Mouse (Mus musculus): ENCODE measurements around the gene Mettl26. TPM values are rescaled to one million over a fixed set of nuclear protein-coding genes. Genes with fewer than 3 reads are reported as not detected.

Mettl26 gene
- polyA plus RNA-seq, 1 experiment: 196 TPM

DNA sequence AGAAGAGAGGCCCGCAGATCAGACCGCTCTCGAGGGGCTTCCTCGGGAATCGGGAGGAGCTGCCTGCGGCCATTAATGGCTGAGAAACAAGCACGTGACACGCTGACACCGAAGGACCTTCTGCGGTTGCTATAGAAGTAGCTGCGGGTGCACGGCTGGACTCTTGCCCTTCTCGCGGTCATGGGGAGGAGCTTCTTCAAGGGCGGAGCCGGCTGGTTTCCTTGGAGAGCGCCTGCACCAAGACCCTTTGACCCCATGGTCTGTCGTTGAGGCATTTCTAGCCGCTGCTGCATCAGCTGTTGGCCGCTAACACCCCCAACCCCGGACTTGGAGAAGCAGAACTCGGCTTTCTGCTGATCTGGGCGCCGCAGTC is 41.6 kb upstream of the Mettl26 start, which contains the start of gene Stub1:
Stub1 (minus strand) TSS at position 114 of the 373 bp plus-strand sequence.
- Histone ChIP-seq H3K4me1 (ENCODE audit: control insufficient read depth, insufficient read depth, insufficient read length, low read length) (peaks cover 52% of the 10 kb centered on the region), H3K27me3 (ENCODE audit: control insufficient read depth, insufficient read depth, low read length) (no peaks in the 10 kb centered on the region), H3K27ac (ENCODE audit: insufficient read depth, low read depth, low read length) (peak within 1 kb of the TSS; percentile 99), H3K4me3 (ENCODE audit: low read depth, low read length) (peak within 1 kb of the TSS; percentile 83), H3K36me3 (ENCODE audit: control insufficient read depth, insufficient read depth, low read length) (peaks cover 15% of the 10 kb centered on the region)
- TF ChIP-seq POLR2A (IDR thresholded peaks at IDR 0.05; ENCODE audit: low read depth, low read length) (peak; percentile 9; the same call in 1 of the 2 replicates), CTCF (IDR thresholded peaks at IDR 0.05; ENCODE audit: extremely low read depth, insufficient read length, insufficient replicate concordance, low read depth, low read length) (no peak)
- WGBS: 1% methylated on average over 24 of the region's 24 CpGs

- peak overlapping the region; percentile 80 for H3K4me3 ChIP-seq (ENCODE audit: low read depth, low read length)
- H3K36me3 ChIP-seq (ENCODE audit: control insufficient read depth, insufficient read depth, low read length): peaks cover 21% of the 10 kb centered on the region
- H3K27ac ChIP-seq (ENCODE audit: insufficient read depth, low read depth, low read length): peak overlapping the region; percentile 99
- H3K27me3 ChIP-seq (ENCODE audit: control insufficient read depth, insufficient read depth, low read length): no peaks in the 10 kb centered on the region
- 11% methylated on average over 6 of the region's 6 CpGs for WGBS
- peaks cover 49% of the 10 kb centered on the region for H3K4me1 ChIP-seq (ENCODE audit: control insufficient read depth, insufficient read depth, insufficient read length, low read length)
- no peak for TF ChIP-seq CTCF (IDR thresholded peaks at IDR 0.05; ENCODE audit: extremely low read depth, insufficient read length, insufficient replicate concordance, low read depth, low read length)
- TF ChIP-seq POLR2A (IDR thresholded peaks at IDR 0.05; ENCODE audit: low read depth, low read length): no peak
Measured at GRCm38 (mm10) chr17:25833961-25834594, 40.8 kb upstream of the Mettl26 start.

GRCm38 (mm10) chr17:25834595-25835222 is 40.2 kb upstream of the Mettl26 start:
- 37% methylated on average over 12 of the region's 12 CpGs for WGBS
- H3K27ac ChIP-seq (ENCODE audit: insufficient read depth, low read depth, low read length): no peak overlapping the region
- H3K4me3 ChIP-seq (ENCODE audit: low read depth, low read length): peak overlapping the region; percentile 80
- H3K27me3 ChIP-seq (ENCODE audit: control insufficient read depth, insufficient read depth, low read length): no peaks in the 10 kb centered on the region
- H3K36me3 ChIP-seq (ENCODE audit: control insufficient read depth, insufficient read depth, low read length): peaks cover 25% of the 10 kb centered on the region
- H3K4me1 ChIP-seq (ENCODE audit: control insufficient read depth, insufficient read depth, insufficient read length, low read length): peaks cover 52% of the 10 kb centered on the region
- TF ChIP-seq POLR2A (IDR thresholded peaks at IDR 0.05; ENCODE audit: low read depth, low read length): no peak
- no peak for TF ChIP-seq CTCF (IDR thresholded peaks at IDR 0.05; ENCODE audit: extremely low read depth, insufficient read length, insufficient replicate concordance, low read depth, low read length)

DNA sequence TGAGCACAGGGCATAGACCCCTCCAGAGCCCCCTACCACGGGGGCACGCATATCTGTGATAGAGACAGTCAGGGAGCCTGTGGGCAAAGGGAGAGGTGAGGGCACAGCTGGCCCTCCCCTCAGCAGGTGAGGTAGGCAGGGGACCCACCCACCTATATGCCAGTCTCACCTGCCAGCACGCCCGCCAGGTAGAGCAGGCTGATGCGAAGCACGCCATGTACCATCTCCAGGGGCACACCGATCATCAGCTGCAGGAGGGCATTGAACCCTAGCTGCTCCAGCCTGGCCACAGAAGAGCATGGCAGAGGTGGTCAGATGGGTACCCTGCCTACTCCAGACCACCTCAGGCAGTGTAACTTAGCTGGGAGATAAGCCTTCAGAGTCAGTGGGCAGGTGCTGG is 39.6 kb upstream of the Mettl26 start:
- WGBS: 80% methylated on average over 7 of the region's 7 CpGs
- Histone ChIP-seq H3K27me3 (ENCODE audit: control insufficient read depth, insufficient read depth, low read length) (no peaks in the 10 kb centered on the region), H3K27ac (ENCODE audit: insufficient read depth, low read depth, low read length) (no peak overlapping the region), H3K4me3 (ENCODE audit: low read depth, low read length) (0 out of 2 replicates have a peak overlapping the region, but pooled peaks have one; percentile 80), H3K4me1 (ENCODE audit: control insufficient read depth, insufficient read depth, insufficient read length, low read length) (peaks cover 52% of the 10 kb centered on the region), H3K36me3 (ENCODE audit: control insufficient read depth, insufficient read depth, low read length) (peaks cover 29% of the 10 kb centered on the region)
- TF ChIP-seq CTCF (IDR thresholded peaks at IDR 0.05; ENCODE audit: extremely low read depth, insufficient read length, insufficient replicate concordance, low read depth, low read length) (no peak), POLR2A (IDR thresholded peaks at IDR 0.05; ENCODE audit: low read depth, low read length) (no peak)

- WGBS: 89% methylated on average over 16 of the region's 16 CpGs
Measured at GRCm38 (mm10) chr17:25835816-25836215, 39.1 kb upstream of the Mettl26 start.

GRCm38 (mm10) chr17:25836397-25837075 is 38.3 kb upstream of the Mettl26 start:
- Histone ChIP-seq H3K27ac (ENCODE audit: insufficient read depth, low read depth, low read length) (no peak overlapping the region), H3K36me3 (ENCODE audit: control insufficient read depth, insufficient read depth, low read length) (peaks cover 28% of the 10 kb centered on the region), H3K27me3 (ENCODE audit: control insufficient read depth, insufficient read depth, low read length) (no peaks in the 10 kb centered on the region), H3K4me3 (ENCODE audit: low read depth, low read length) (peak overlapping the region; percentile 43), H3K4me1 (ENCODE audit: control insufficient read depth, insufficient read depth, insufficient read length, low read length) (peaks cover 44% of the 10 kb centered on the region)
- 23% methylated on average over 23 of the region's 23 CpGs for WGBS
- TF ChIP-seq CTCF (IDR thresholded peaks at IDR 0.05; ENCODE audit: extremely low read depth, insufficient read length, insufficient replicate concordance, low read depth, low read length) (no peak), POLR2A (IDR thresholded peaks at IDR 0.05; ENCODE audit: low read depth, low read length) (no peak)

More at GRCm38 (mm10) chr17:25835816-25836215, 39.1 kb upstream of the Mettl26 start:
- peaks cover 28% of the 10 kb centered on the region for H3K36me3 ChIP-seq (ENCODE audit: control insufficient read depth, insufficient read depth, low read length)
- no peaks in the 10 kb centered on the region for H3K27me3 ChIP-seq (ENCODE audit: control insufficient read depth, insufficient read depth, low read length)
- TF ChIP-seq POLR2A (IDR thresholded peaks at IDR 0.05; ENCODE audit: low read depth, low read length): no peak
- TF ChIP-seq CTCF (IDR thresholded peaks at IDR 0.05; ENCODE audit: extremely low read depth, insufficient read length, insufficient replicate concordance, low read depth, low read length): no peak
- H3K27ac ChIP-seq (ENCODE audit: insufficient read depth, low read depth, low read length): no peak overlapping the region
- H3K4me3 ChIP-seq (ENCODE audit: low read depth, low read length): no peak overlapping the region
- peaks cover 50% of the 10 kb centered on the region for H3K4me1 ChIP-seq (ENCODE audit: control insufficient read depth, insufficient read depth, insufficient read length, low read length)

DNA sequence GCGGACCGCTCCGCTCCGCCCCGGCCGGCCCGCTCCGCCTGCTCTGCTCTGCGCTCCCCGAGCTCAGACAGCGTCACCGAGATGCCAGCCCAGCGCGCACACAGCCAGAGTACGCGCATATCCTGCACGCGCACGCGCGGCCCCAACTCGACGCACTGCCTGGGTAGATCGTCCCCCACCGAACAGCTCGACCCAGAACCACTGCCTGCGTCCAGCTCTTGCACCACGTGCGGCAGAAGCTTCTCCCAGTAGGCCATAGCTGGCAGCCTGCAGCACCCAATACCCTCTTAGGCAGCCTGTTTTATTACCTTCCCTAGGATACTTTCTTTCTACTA is 37.8 kb upstream of the Mettl26 start, which contains the start of gene Rhbdl1:
Rhbdl1 (minus strand) TSS at position 220 of the 335 bp plus-strand sequence.
- Histone ChIP-seq H3K36me3 (ENCODE audit: control insufficient read depth, insufficient read depth, low read length) (peaks cover 31% of the 10 kb centered on the region), H3K27me3 (ENCODE audit: control insufficient read depth, insufficient read depth, low read length) (no peaks in the 10 kb centered on the region), H3K4me1 (ENCODE audit: control insufficient read depth, insufficient read depth, insufficient read length, low read length) (peaks cover 39% of the 10 kb centered on the region), H3K4me3 (ENCODE audit: low read depth, low read length) (peak within 1 kb of the TSS; percentile 43), H3K27ac (ENCODE audit: insufficient read depth, low read depth, low read length) (0 out of 2 replicates have a peak within 1 kb of the TSS, but pooled peaks have one; percentile 4)
- TF ChIP-seq CTCF (IDR thresholded peaks at IDR 0.05; ENCODE audit: extremely low read depth, insufficient read length, insufficient replicate concordance, low read depth, low read length): no peak
- no peak for TF ChIP-seq POLR2A (IDR thresholded peaks at IDR 0.05; ENCODE audit: low read depth, low read length)
- 4% methylated on average over 29 of the region's 29 CpGs for WGBS

All from small intestine, adult 2 months (tissue).